Mouse (Mus musculus) ES-E14 (cell line): ENCODE results near the gene Blvrb. TPM values are rescaled to one million over a fixed set of nuclear protein-coding genes. Genes with fewer than 3 reads are reported as not detected.

Experiments used
- DNase-seq: peaks from one replicate; pipeline ENCODE4 v3.0.0-alpha.2; 2013; ENCODE audit warnings: low read depth, low spot score
- H3K27ac ChIP-seq: 2 replicates; pipeline ENCODE4 v1.5.1; 2012; ENCODE audit warnings: low read depth, mild to moderate bottlenecking, low read length, moderate library complexity, mixed read lengths; ENCODE audit not compliant: poor library complexity, insufficient read depth, severe bottlenecking
- H3K36me3 ChIP-seq: 2 replicates; pipeline ENCODE4 v1.6.1; 2012; ENCODE audit warnings: mild to moderate bottlenecking, low read length, moderate library complexity, mixed read lengths; ENCODE audit not compliant: control insufficient read depth, poor library complexity, insufficient read depth, severe bottlenecking
- H3K4me1 ChIP-seq, 2 experiments: fragments of 150-350 bp in 1 of 2; sonication (generic) in 1 of 2; 2 replicates each; pipeline ENCODE4 v1.6.1; 2012; ENCODE audit warnings: low read length in 2 of 2, mild to moderate bottlenecking in 1 of 2, mixed read lengths in 1 of 2; ENCODE audit not compliant: control insufficient read depth in 2 of 2, insufficient read depth in 2 of 2, poor library complexity in 1 of 2
- H3K4me3 ChIP-seq, 2 experiments: fragments of 150-350 bp in 1 of 2; sonication (generic) in 1 of 2; 2 replicates each; pipeline ENCODE4 v1.5.1; 2012; ENCODE audit warnings: low read length in 2 of 2, low read depth in 1 of 2, mild to moderate bottlenecking in 1 of 2, mixed read lengths in 1 of 2; ENCODE audit not compliant: insufficient read depth in 1 of 2, poor library complexity in 1 of 2, severe bottlenecking in 1 of 2
- H3K9ac ChIP-seq: 2 replicates; pipeline ENCODE4 v1.6.1; 2012; ENCODE audit warnings: low read depth, mild to moderate bottlenecking, low read length, mixed read lengths; ENCODE audit not compliant: poor library complexity, insufficient read depth, severe bottlenecking
- H3K9me3 ChIP-seq: fragments of 150-350 bp; sonication (generic); 2 replicates; pipeline ENCODE4 v1.6.1; 2012; ENCODE audit warnings: low read depth, mild to moderate bottlenecking, low read length; ENCODE audit not compliant: control insufficient read depth, insufficient read depth
- CHD2 ChIP-seq: IDR thresholded peaks from 2 replicates; pipeline ENCODE4 v1.6.1; 2014; ENCODE audit warnings: mild to moderate bottlenecking, low read depth, low read length, inconsistent platforms
- HCFC1 ChIP-seq: IDR thresholded peaks from 2 replicates; pipeline ENCODE4 v1.6.1; 2012; ENCODE audit warnings: low read length, inconsistent platforms, borderline replicate concordance; ENCODE audit not compliant: insufficient read depth
- MAFK ChIP-seq: IDR thresholded peaks from 2 replicates; pipeline ENCODE4 v1.6.1; 2014; ENCODE audit warnings: mild to moderate bottlenecking, low read depth, low read length, inconsistent platforms; ENCODE audit not compliant: insufficient read depth
- ZC3H11A ChIP-seq: IDR thresholded peaks from 2 replicates; pipeline ENCODE4 v1.6.1; 2012; ENCODE audit warnings: low read depth, mild to moderate bottlenecking, inconsistent platforms, low read length, borderline replicate concordance
- ZNF384 ChIP-seq: IDR thresholded peaks from 2 replicates; pipeline ENCODE4 v1.6.1; 2012; ENCODE audit warnings: low read depth, low read length, inconsistent platforms
- in situ Hi-C, 2 experiments: fragments of 600-800 bp; cut with MboI; formaldehyde crosslinking; loops; one replicate each; pipeline ENCODE4 v1.15.1; 2025; ENCODE audit warnings: low sequenced_read_pairs in 2 of 2, inconsistent platforms in 1 of 2; ENCODE audit not compliant: unreplicated experiment in 2 of 2
- total RNA-seq: library from RNA; depleted of rRNA; stranded (reverse); fragments of 300-350 nt; gene quantifications from 2 replicates; pipeline ENCODE4 v1.2.3, GENCODE M21; 2012

Blvrb gene
- total RNA-seq, 1 experiment = 29.6 TPM

- no peak for DNase-seq
- Histone ChIP-seq H3K36me3 (no peaks in the 10 kb centered on the region), H3K9me3 (no peaks in the 10 kb centered on the region), H3K27ac (no peak within 1 kb of the TSS; the same call in 1 of the 2 replicates), H3K4me3 (peak within 1 kb of the TSS; percentile 14 to 15; a peak in 2 of 4 replicates), H3K9ac (peak within 1 kb of the TSS; percentile 7; the same call in 1 of the 2 replicates), H3K4me1 (peaks cover 6 to 27% of the 10 kb centered on the region in 2 experiments; a peak in 3 of 4 replicates)
- in situ Hi-C loops = no loop called here
- TF ChIP-seq ZC3H11A = no peak
- no peak for TF ChIP-seq ZNF384
- no peak for TF ChIP-seq CHD2
Measured at GRCm38 (mm10) chr7:27499036-27499435, 51.3 kb downstream of the Blvrb start, which contains the start of gene Prx. Prx (plus strand) TSS chr7:27499324.

DNA sequence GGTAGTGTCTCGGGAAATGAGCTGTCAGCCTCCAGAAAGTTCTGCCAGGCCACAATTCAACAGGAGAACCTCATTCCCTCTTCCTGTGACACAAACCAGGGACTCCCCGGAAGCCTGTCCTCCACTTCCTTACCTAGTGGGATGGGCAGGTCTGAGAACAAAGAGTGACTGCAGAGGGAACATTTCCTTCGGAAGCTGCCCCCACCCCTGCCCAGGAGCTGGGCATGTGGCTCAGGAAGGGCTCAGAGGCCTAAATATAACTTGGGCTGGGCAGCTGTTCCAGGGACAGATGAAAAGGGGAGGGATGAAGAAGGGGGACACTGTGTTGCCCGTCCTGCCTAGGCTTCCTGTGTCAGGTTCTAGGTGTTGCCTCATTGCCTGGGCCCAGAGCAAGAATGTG lies 53.8 kb downstream of the Blvrb start:
- H3K4me1 ChIP-seq = peaks cover 14 to 39% of the 10 kb centered on the region in 2 experiments; a peak in 3 of 4 replicates
- H3K4me3 ChIP-seq = no peak overlapping the region
- in situ Hi-C loops = no loop called here
- H3K9me3 ChIP-seq = no peaks in the 10 kb centered on the region
- no peak overlapping the region for H3K27ac ChIP-seq
- no peak overlapping the region for H3K9ac ChIP-seq
- TF ChIP-seq CHD2 (no peak), HCFC1 (no peak), ZC3H11A (no peak), ZNF384 (no peak), MAFK (no peak)
- DNase-seq = no peak
- no peaks in the 10 kb centered on the region for H3K36me3 ChIP-seq

DNA sequence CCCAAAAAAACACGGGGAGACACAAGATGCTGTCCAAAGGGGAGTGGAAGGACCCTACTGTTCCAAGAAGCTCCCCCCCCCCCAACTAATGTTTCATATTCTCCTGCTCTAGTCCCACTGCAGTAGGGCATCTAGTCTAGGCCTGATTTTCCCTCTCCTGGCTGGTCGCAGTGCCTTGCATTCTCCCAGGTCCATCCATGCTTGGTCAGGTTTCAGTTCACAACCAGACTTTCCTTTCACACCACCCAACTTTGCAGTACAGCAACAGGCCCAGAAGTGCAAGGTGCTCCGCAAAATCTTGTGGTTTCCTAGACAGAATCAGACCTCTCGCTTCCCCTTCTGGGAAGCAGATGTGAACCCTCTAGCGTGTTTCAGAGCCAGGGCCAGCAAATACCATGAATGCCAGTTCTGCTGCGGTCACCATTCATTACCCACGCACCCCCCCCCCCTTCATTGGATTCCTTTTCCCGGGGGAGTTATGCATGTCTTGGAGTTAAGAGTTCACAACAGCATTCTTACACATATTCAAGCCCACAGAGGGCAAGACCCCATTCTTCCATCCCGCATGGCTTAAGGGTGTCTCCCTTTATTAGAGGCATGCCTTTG lies 59.1 kb downstream of the Blvrb start:
- peaks cover 13 to 25% of the 10 kb centered on the region in 2 experiments; a peak in 3 of 4 replicates for H3K4me1 ChIP-seq
- TF ChIP-seq MAFK (no peak), ZC3H11A (no peak), CHD2 (no peak), ZNF384 (no peak), HCFC1 (no peak)
- no peak overlapping the region; the same call in 1 of the 2 replicates for H3K27ac ChIP-seq
- no peaks in the 10 kb centered on the region for H3K9me3 ChIP-seq
- DNase-seq = no peak
- H3K36me3 ChIP-seq = no peaks in the 10 kb centered on the region
- H3K4me3 ChIP-seq = peak overlapping the region in 1 of 2 experiments; percentile 95; a peak in 2 of 4 replicates
- in situ Hi-C loops = no loop called here
- H3K9ac ChIP-seq = no peak overlapping the region

DNA sequence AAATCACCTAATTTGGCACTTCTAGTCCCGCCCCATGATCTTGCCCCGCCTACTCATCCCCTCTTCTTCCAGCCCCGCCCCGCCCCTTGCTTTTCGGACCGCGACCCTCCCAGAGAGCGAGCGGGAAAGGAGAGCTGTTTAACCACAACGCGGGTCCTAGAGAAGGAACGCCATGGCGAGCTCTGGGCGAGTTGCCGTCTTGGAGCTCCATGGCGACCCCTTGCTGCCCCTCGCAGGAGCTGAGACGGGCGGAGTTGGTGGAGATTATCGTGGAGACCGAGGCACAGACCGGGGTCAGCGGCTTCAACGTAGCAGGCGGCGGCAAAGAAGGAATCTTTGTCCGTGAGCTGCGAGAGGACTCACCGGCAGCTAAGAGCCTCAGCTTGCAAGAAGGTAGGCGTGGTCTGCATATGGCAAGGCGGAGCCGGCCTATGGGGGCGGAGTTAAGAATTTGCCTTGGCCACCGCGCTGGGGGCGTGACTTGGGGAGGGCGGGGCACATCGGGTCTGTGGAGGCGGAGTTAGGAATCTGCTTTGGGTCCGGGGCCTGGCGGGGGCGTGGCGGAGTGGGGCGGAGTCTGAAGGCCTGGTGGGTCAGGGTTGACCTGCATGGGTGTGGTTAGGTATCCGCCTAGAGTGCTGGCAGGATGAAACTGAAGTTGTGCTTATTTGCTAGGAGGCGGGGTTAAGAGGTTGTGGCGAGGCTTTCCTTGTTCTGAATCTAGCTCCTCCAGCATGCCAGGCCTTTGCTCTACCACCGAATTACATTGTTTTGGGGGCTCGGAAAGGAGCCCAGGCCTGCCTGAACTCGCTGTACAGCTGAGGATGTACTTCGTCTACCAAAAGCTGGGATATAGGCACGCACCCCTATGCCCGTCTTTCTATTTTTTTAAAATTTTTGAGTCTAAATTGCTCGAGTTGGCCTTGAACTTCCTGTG lies 60.2 kb downstream of the Blvrb start:
- Histone ChIP-seq H3K9ac (peak overlapping the region; percentile 99), H3K4me3 (peak overlapping the region; percentile 95 to 96), H3K27ac (peak overlapping the region; percentile 98), H3K4me1 (peaks cover 11 to 25% of the 10 kb centered on the region in 2 experiments; a peak in 3 of 4 replicates), H3K36me3 (no peaks in the 10 kb centered on the region), H3K9me3 (no peaks in the 10 kb centered on the region)
- DNase-seq = peak; percentile 99
- peak; percentile 54; the same call in 1 of the 2 replicates for TF ChIP-seq HCFC1
- no peak for TF ChIP-seq ZC3H11A
- in situ Hi-C loops = no loop called here
